17 mouse cellular contexts compared by ENCODE assay signal in the genomic region with DNA sequence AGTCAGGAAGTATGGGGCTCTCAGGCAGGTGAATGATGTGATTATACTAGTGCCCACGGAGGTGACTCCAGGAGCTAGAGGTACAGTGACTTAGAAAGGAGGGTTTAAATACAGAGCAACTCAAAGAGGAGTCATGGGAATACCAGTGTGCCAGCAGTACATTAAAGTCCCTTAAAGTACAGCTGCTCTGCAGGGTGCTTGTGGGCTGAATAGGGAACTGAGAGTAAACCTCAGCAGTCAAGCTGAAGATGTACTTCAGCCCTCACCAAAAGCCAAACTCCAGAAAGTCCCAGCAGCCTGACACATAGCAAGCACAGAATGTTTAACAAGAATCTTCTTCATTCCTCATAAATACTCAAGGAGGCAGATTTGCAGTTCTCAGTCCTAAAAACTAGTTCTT.
"Had no signal": no experiment of that assay in that cellular context is flagged by ENCODE, and none has a peak within 500 bp of the region (broad histone marks: within the 10 kb centered on the region; RNA-seq: fewer than 3 reads in every experiment).

No protein-coding gene starts in this region.

- ATAC-seq: intestine, embryonic 15.5 days; liver, postnatal 0 days; midbrain, embryonic 15.5 days had no signal

- H3K4me3 ChIP-seq: intestine, embryonic 15.5 days; layer of hippocampus, adult 2 months; liver, embryonic 13.5 days; lung, embryonic 15.5 days; megakaryocyte, embryonic 14.5 days; midbrain, embryonic 15.5 days; neural tube, embryonic 12.5 days had no signal

- H3K4me1 ChIP-seq: intestine, embryonic 15.5 days; liver, embryonic 13.5 days; lung, embryonic 15.5 days; midbrain, embryonic 15.5 days; neural tube, embryonic 12.5 days had no signal

- H3K27me3 ChIP-seq: intestine, embryonic 15.5 days; liver, embryonic 13.5 days; lung, embryonic 15.5 days; megakaryocyte, embryonic 14.5 days; midbrain, embryonic 15.5 days; neural tube, embryonic 12.5 days had no signal

- H3K27ac ChIP-seq: intestine, embryonic 15.5 days; layer of hippocampus, adult 2 months; liver, embryonic 13.5 days; lung, embryonic 15.5 days; midbrain, embryonic 15.5 days; neural tube, embryonic 12.5 days had no signal

- DNase-seq: kidney, adult 18-20 months; kidney, postnatal 10 days; kidney, postnatal 4 days; left cerebral cortex, postnatal 4 days; liver; liver, embryonic 13.5 days; liver, postnatal 0 days; retina, postnatal 1 day; right cerebral cortex, postnatal 14 days; thymus, adult 18-20 months; thymus, postnatal 25 days had no signal

- H3K36me3 ChIP-seq: intestine, embryonic 15.5 days; midbrain, embryonic 15.5 days; neural tube, embryonic 12.5 days had no signal
